Mouse (Mus musculus): ENCODE data around the gene Muc2. TPM values are rescaled to one million over a fixed set of nuclear protein-coding genes. Genes with fewer than 3 reads are reported as not detected.
"Not testable (repeated sequence)": the region's sequence is repeated elsewhere in the genome, so short reads cannot be mapped to it uniquely, and the experiment has no call there.

Gene Muc2
- 0.19 and 0.24 TPM in 2 replicates for polyA plus RNA-seq (2016; fragmentation: Nextera tagmentation; extraction: Ambion mirVana)

DNA sequence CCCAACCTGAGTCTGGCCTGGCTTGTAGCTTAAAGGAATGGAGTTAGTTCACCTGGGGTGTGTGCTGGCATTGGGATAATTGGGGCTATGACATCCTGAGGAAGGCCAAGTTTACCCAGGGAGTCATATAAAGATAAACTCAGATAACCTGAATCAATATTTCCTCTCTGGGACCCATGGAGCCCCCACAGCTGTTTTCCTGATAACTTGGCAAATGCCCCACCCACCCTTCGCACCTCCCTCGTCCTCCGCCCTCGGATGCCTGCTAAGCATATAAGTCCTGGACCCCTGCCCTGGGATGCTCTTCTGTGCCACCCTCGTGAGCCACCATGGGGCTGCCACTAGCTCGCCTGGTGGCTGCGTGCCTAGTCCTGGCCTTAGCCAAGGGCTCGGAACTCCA, at the start of gene Muc2:
Muc2 (plus strand) TSS at position 301 of the 400 bp plus-strand sequence.
- H3K4me3 ChIP-seq (replicated peaks), result no peak within 1 kb of the TSS
- no peaks in the 10 kb centered on the region for H3K36me3 ChIP-seq (replicated peaks)
- peaks cover 3% of the 10 kb centered on the region; the same call in 1 of the 2 replicates for H3K4me1 ChIP-seq
- H3K27ac ChIP-seq, result no peak within 1 kb of the TSS
- 93% methylated on average over 8 of the region's 8 CpGs for WGBS
- H3K9me3 ChIP-seq, result no peaks in the 10 kb centered on the region
- no peak within 1 kb of the TSS for H3K4me2 ChIP-seq
- no peak for ATAC-seq (ENCODE audit: low FRiP score)
- no peak within 1 kb of the TSS for H3K9ac ChIP-seq
- H3K27me3 ChIP-seq, result peaks cover 4% of the 10 kb centered on the region; the same call in 1 of the 2 replicates

DNA sequence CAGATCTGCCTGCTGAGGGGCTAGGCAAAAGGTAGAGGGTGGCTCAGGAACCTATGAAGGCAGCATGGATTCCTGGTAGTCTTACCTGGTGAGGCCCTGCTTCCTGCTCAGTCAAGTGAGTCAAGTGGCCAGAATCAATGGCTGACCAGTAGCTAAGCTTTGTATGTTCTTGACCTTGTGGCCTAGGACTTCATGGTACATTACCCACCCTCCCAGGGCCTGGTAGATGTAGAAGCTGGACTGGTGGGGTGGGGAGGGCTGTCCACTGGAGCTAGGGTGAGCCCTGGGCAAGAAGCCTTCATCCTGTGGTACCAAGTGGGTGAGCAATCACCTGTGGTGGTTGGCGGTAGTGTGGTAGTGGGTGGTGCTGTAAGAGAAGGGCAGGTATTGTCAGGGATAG, 47.8 kb upstream of the Muc2 start:
- Histone ChIP-seq H3K4me3 (replicated peaks) (no peak overlapping the region), H3K9me3 (no peaks in the 10 kb centered on the region), H3K27me3 (no peaks in the 10 kb centered on the region), H3K36me3 (replicated peaks) (no peaks in the 10 kb centered on the region), H3K9ac (no peak overlapping the region), H3K27ac (no peak overlapping the region), H3K4me1 (no peaks in the 10 kb centered on the region), H3K4me2 (no peak overlapping the region)
- ATAC-seq (ENCODE audit: low FRiP score), result no peak
- WGBS, result 85% methylated on average over 1 of the region's 1 CpGs

DNA sequence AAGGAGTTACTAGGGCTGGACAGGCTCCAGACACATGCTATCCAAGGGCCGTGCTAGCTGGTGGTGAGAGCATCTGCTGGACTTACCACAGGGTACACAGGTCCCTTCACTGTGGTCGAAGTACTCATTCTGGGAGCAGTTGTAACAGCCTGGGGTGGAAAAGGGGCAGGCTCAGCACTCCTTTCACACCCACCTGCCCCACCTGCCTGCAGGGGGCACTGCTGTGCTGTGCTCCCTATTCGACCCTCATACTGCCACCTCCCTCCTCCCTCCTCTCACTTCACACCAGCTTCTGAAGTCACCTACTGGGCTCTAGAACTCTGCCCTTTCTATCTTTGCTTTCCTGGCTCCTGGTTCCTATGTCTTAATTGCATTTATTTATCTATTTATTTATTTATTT, 47.0 kb upstream of the Muc2 start:
- Histone ChIP-seq H3K4me2 (no peak overlapping the region), H3K36me3 (replicated peaks) (no peaks in the 10 kb centered on the region), H3K4me3 (replicated peaks) (no peak overlapping the region), H3K9ac (no peak overlapping the region), H3K27me3 (no peaks in the 10 kb centered on the region), H3K27ac (no peak overlapping the region), H3K9me3 (no peaks in the 10 kb centered on the region), H3K4me1 (no peaks in the 10 kb centered on the region)
- ATAC-seq (ENCODE audit: low FRiP score), result no peak
- 62% methylated on average over 3 of the region's 3 CpGs for WGBS

DNA sequence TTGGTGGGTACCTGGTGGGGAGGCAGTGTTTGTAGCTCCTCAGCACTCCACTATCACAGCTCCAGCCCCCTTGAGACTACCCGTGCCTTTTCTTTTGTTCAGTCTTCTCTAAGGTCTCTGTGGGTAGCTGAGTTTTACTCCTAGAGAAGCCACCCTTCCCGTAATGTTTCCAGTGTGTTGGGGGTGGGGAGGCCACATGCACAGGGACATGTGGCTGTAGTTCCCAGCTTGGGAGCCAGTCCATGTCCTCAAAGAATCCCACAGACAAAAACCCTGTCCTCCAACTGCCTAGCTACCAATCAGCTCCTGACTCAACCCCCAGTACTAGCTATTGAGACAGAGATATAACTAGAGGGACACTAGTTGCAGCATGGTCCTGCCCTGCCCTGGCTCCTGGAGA, 43.1 kb upstream of the Muc2 start:
- Histone ChIP-seq H3K27ac (no peak overlapping the region), H3K9ac (no peak overlapping the region), H3K36me3 (replicated peaks) (no peaks in the 10 kb centered on the region), H3K4me2 (no peak overlapping the region), H3K27me3 (no peaks in the 10 kb centered on the region), H3K4me3 (replicated peaks) (no peak overlapping the region), H3K9me3 (no peaks in the 10 kb centered on the region), H3K4me1 (no peaks in the 10 kb centered on the region)
- ATAC-seq (ENCODE audit: low FRiP score), result no peak
- WGBS, result 69% methylated on average over 2 of the region's 2 CpGs

DNA sequence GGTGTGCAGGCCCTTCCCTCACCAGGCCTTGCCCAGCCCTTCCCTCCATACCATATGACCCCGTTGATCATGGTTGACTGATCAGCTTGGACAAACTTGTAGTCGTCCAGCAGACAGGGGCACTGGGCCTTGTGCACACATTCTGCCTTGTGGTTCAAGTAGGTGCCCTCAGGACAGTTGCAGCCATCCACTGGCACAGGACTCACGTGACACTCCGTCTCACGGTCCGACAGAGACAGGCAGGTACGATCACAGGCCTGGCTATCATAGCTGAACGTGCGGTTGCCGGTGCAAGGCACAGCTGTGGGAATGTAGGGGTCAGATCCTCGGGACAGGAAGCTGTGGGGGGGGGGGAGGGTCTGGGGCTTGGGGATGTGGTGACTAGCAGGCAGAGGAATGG, 42.3 kb upstream of the Muc2 start:
- Histone ChIP-seq H3K9me3 (no peaks in the 10 kb centered on the region), H3K36me3 (replicated peaks) (no peaks in the 10 kb centered on the region), H3K4me1 (no peaks in the 10 kb centered on the region), H3K27me3 (no peaks in the 10 kb centered on the region), H3K27ac (no peak overlapping the region), H3K9ac (no peak overlapping the region), H3K4me3 (replicated peaks) (no peak overlapping the region), H3K4me2 (no peak overlapping the region)
- ATAC-seq (ENCODE audit: low FRiP score), result no peak
- 84% methylated on average over 11 of the region's 11 CpGs for WGBS

DNA sequence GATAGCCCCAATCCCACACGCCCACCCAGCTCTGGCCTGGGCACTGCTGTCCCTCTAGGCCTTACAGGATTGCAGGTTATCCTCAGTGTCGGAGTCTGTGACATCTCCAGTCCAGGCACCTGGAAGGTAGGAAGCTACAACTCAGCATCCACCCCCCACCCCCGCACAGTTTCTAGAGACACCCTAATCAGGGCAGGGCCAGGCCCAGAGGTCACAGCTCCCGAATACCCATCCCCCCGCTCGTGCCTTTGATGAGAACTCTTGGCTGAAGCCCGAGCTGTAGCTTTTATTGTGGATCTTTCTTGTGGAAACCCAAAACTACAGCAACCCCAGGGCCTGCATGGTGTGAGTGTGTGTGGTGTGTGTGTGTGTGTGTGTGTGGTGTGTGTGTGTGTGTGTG, 37.9 kb upstream of the Muc2 start:
- Histone ChIP-seq H3K9ac (no peak overlapping the region), H3K27me3 (no peaks in the 10 kb centered on the region), H3K36me3 (replicated peaks) (no peaks in the 10 kb centered on the region), H3K4me2 (no peak overlapping the region), H3K4me3 (replicated peaks) (no peak overlapping the region), H3K4me1 (no peaks in the 10 kb centered on the region), H3K9me3 (no peaks in the 10 kb centered on the region), H3K27ac (no peak overlapping the region)
- WGBS, result 47% methylated on average over 7 of the region's 7 CpGs
- no peak for ATAC-seq (ENCODE audit: low FRiP score)

DNA sequence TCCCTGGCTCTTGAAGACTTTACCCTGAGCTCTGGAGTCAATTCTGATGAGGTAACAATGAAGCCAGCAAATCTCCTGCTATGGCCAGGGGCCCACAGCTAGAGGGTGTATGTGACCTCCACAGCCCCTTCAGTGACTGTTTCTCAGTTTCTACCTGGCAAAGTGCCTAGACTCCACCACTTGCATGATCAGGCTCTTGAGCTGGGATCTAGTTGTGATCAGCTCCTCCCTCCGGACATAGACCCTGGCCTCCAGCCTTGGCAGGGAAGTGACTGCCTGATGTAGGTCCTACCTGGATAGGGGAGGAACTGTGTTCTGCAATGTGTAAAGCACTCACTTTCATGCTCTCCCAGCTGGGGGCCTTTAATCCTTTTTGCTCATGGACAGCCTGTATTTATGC, 29.8 kb upstream of the Muc2 start:
- Histone ChIP-seq H3K9ac (no peak overlapping the region), H3K9me3 (no peaks in the 10 kb centered on the region), H3K4me1 (no peaks in the 10 kb centered on the region), H3K4me3 (replicated peaks) (no peak overlapping the region), H3K4me2 (no peak overlapping the region), H3K36me3 (replicated peaks) (no peaks in the 10 kb centered on the region), H3K27ac (no peak overlapping the region), H3K27me3 (no peaks in the 10 kb centered on the region)
- ATAC-seq (ENCODE audit: low FRiP score), result no peak
- 74% methylated on average over 1 of the region's 1 CpGs for WGBS

DNA sequence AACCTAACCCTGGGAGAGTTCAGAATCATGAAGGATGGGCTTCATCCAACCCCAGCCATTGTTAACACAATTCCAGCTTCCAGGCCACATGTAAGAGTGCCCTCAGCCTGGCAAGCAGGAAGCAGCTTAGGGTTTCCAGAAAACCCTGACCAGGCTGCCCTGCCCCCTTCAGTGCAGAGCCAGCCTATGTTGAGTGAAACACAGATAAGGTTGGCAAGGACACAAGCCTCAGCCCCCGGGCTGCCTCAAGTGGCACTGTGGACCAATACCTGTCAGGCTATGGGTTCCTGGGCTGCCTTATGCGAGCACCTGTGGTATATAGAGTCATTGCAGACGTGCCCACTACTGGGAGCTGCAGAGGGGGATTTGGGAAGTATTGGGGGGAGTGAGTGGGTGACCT, 28.7 kb upstream of the Muc2 start:
- Histone ChIP-seq H3K27ac (no peak overlapping the region), H3K9me3 (no peaks in the 10 kb centered on the region), H3K9ac (no peak overlapping the region), H3K4me1 (no peaks in the 10 kb centered on the region), H3K36me3 (replicated peaks) (no peaks in the 10 kb centered on the region), H3K4me3 (replicated peaks) (no peak overlapping the region), H3K4me2 (no peak overlapping the region), H3K27me3 (no peaks in the 10 kb centered on the region)
- ATAC-seq (ENCODE audit: low FRiP score), result no peak
- 72% methylated on average over 3 of the region's 3 CpGs for WGBS

DNA sequence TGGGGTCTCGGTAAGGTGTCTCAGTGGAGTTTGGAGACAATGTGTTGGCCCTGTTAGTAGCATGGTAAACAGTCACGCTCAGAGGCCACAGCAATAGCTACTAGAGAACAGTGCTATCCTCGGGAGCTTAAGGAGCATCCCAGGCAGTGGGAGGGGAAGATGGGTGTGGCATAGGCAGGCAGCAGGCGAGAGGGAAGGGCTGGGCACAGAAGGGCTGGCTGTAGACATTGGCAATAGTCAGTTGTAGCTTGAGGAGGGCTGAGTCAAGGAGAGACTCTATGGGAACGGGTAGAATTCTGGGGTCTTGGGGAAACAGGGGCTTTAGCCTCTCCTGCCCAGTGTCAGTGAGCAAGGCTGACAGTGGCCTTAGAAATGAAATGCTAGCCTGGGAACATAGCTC, 27.9 kb upstream of the Muc2 start:
- H3K4me3 ChIP-seq (replicated peaks), result no peak overlapping the region
- H3K9me3 ChIP-seq, result no peaks in the 10 kb centered on the region
- no peaks in the 10 kb centered on the region for H3K27me3 ChIP-seq
- no peaks in the 10 kb centered on the region for H3K4me1 ChIP-seq
- no peak overlapping the region for H3K4me2 ChIP-seq
- no peak overlapping the region for H3K27ac ChIP-seq
- no peaks in the 10 kb centered on the region for H3K36me3 ChIP-seq (replicated peaks)
- WGBS, result 66% methylated on average over 5 of the region's 5 CpGs
- H3K9ac ChIP-seq, result no peak overlapping the region
- ATAC-seq (ENCODE audit: low FRiP score), result no peak

DNA sequence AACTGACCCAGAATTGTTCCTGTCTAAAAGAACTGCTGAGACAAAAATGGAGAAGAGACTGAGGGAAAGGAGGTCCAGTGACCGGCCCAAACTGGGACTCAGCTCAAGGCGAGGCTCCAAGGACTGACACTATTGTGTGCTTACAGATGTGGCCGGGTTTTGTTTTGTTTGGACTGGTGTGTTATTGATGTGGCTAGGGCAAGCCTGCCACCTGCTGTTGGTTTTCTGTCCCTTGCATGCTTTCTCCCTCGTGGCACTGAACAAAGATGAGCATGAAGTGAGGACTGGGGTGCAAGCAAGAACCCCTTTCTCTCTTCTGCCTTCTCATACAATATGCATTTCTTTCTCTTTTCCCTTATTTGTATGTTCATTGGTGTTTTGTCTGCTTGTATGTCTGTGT, 23.9 kb upstream of the Muc2 start:
- ATAC-seq (ENCODE audit: low FRiP score), result no peak
- Histone ChIP-seq H3K27ac (no peak overlapping the region), H3K4me1 (no peaks in the 10 kb centered on the region), H3K4me3 (replicated peaks) (no peak overlapping the region), H3K9ac (no peak overlapping the region), H3K9me3 (no peaks in the 10 kb centered on the region), H3K36me3 (replicated peaks) (no peaks in the 10 kb centered on the region), H3K4me2 (no peak overlapping the region), H3K27me3 (no peaks in the 10 kb centered on the region)
- 11% methylated on average over 4 of the region's 4 CpGs for WGBS

DNA sequence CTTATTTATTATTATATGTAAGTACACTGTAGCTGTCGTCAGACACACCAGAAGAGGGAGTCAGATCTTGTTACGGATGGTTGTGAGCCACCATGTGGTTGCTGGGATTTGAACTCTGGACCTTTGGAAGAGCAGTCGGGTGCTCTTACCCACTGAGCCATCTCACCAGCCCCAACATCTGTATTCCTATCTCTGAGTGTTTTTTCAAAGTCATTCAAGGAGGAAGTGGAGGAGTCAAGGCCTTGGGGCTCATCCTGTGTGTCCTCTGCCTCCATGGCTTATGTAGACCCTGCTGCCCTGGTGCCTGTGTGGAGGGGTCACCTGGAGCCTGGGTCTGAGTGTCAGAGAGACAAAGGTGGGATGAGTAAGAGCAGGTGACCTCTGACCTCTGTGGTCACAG, 21.0 kb upstream of the Muc2 start:
- H3K4me1 ChIP-seq; H3K4me3 ChIP-seq (replicated peaks); H3K36me3 ChIP-seq (replicated peaks); H3K9ac ChIP-seq; H3K9me3 ChIP-seq; H3K27ac ChIP-seq; H3K4me2 ChIP-seq; ATAC-seq (ENCODE audit: low FRiP score); H3K27me3 ChIP-seq: not testable (repeated sequence)
- WGBS, result 84% methylated on average over 3 of the region's 3 CpGs

DNA sequence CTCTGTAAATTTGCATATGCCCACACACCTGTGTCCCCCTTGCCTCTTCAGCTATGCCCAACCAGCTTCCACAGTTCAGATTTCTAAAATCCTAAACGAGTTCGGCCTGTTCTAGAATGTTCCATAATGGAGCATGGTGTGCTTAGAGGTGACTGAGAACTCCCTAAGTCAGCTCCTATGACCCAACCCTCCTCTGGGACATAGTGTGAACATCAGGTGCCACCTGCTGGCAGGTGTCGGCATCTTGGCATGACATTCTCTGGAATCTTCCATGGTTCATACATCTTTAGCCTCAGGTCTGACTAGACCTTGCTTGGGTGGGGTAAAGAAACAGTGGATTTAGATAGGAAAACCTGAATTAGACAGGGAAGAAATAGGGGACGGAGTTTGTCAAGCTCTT, 19.1 kb upstream of the Muc2 start:
- Histone ChIP-seq H3K27me3 (no peaks in the 10 kb centered on the region), H3K4me2 (no peak overlapping the region), H3K36me3 (replicated peaks) (no peaks in the 10 kb centered on the region), H3K27ac (no peak overlapping the region), H3K4me1 (no peaks in the 10 kb centered on the region), H3K4me3 (replicated peaks) (no peak overlapping the region), H3K9me3 (no peaks in the 10 kb centered on the region), H3K9ac (no peak overlapping the region)
- WGBS, result 81% methylated on average over 4 of the region's 4 CpGs
- no peak for ATAC-seq (ENCODE audit: low FRiP score)

DNA sequence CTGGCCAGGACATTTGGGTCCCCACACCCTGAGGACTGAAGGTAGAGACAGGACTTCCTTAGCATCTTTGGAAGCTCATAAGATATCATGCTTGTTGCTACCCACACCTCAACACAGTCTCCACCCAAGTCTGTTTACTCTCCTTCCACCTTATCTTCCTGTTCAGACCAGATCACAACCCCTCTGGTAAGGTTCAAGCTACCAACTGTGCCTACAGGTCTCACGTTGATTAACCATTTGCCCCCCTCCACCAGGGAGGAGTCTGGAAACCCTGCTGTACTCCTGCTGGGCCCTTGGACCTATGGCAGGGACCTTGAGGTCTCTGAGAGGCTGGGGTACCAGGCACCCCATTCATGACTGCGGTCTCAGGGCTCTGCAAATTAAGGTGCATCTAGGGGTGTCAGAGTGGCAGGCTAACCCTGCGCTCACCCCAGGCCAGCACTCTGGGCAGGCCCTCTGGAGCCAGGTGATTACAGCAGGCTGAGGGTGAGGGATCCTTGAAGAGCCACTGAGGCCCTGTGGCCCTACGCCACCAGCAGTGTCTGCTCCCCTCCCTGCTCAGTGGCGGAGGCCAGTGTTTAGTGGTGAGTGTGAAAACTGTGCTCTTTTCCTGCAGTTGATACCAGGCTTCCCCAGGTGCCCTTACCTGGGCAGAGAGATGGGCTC, 18.4 kb upstream of the Muc2 start:
- H3K4me2 ChIP-seq, result no peak overlapping the region
- no peaks in the 10 kb centered on the region for H3K27me3 ChIP-seq
- H3K27ac ChIP-seq, result no peak overlapping the region
- no peak overlapping the region for H3K4me3 ChIP-seq (replicated peaks)
- no peaks in the 10 kb centered on the region for H3K4me1 ChIP-seq
- ATAC-seq (ENCODE audit: low FRiP score), result no peak
- H3K9me3 ChIP-seq, result no peaks in the 10 kb centered on the region
- no peak overlapping the region for H3K9ac ChIP-seq
- WGBS, result 91% methylated on average over 5 of the region's 5 CpGs
- H3K36me3 ChIP-seq (replicated peaks), result no peaks in the 10 kb centered on the region
